Mouse (Mus musculus) cerebral cortex, adult 2 months (tissue): ENCODE results near the gene Ptgir.

ENCODE experiments used
- WGBS: fragments of 180-500 bp; shearing (Covaris S2); methylation state at CpG from one replicate; pipeline ENCODE4 v1.1.7; 2018; 5-methylcytosine and 5-hydroxymethylcytosine counted together

The Ptgir gene

DNA sequence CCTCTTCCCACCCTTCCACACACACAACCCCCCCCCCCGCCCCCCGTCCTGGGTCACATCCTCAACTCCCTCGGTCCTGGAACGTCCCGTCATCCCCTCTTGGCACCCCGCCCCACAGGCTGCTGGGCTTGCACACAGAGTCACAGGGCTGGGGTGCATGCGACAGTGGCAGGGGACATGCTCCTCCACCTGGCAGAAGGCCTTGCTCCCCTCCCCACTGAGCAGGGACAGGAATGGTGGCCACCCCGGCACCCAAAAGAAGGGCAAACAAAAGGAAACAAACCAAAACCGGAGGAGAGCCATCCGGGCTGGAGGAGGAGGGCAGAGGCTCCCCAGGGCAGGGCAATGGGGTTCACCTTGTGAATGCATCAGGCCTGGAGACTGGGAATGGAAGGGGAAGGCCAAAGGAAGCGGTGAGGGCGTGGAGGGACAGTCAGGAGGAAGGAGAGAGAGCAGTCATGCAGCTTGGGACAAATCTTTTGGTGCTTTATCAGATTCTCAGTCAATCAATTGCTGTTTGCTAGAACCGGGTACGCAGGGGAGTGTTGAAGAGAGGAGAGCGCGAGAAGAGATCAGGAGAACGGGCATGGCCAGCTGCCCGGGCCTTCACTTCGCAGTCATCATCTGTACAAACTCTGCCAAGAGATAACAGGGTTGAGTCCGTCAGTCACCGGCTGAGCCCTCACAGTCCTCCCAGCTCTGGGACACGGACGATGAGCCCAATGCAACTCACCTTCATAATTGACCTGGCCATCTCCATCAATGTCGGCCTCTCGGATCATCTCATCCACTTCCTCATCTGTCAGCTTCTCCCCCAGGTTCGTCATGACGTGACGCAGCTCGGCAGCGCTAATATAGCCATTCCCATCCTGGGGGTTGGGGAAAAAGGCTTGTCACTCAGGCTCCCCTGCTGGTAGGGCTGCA lies 10.3 kb downstream of the Ptgir start:
- 59% methylated on average over 30 of the region's 30 CpGs for WGBS

DNA sequence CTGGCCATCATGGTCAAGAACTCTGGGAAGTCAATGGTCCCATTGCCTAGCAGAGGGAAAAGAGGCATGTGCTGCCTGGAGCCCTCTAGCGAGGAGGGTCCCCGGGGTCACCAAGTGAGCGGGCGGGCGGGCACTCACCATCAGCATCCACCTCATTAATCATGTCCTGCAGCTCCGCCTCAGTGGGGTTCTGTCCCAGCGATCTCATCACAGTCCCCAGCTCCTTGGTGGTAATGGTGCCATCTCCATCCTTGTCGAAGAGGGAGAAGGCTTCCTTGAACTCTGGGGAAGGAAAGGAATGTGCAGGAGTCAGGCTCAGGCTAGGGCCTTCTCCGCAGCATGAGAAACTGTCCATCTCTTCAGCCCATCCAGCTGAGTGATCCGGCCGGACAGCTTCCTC lies 11.2 kb downstream of the Ptgir start:
- WGBS, result 80% methylated on average over 11 of the region's 11 CpGs

DNA sequence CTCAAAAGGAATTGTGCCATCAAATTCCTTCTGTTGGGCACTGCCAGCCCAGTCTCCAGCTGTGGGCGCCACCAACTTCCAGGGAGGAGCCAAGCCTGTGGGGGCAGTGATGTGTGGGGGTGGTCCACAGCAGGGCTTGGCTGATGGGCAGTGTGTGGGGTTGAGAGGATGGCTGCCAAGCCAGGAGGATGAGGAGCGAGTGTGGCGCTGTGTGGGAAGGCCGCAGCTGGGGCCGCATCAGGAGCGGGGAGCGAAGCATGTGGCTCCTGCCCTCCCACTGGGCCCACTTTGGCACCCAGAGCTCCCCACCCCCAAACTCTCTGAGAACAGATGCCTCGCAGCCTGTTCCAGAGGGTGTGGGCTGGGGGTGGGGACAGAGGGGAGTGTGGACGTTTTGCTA lies 11.7 kb downstream of the Ptgir start:
- 27% methylated on average over 9 of the region's 9 CpGs for WGBS

DNA sequence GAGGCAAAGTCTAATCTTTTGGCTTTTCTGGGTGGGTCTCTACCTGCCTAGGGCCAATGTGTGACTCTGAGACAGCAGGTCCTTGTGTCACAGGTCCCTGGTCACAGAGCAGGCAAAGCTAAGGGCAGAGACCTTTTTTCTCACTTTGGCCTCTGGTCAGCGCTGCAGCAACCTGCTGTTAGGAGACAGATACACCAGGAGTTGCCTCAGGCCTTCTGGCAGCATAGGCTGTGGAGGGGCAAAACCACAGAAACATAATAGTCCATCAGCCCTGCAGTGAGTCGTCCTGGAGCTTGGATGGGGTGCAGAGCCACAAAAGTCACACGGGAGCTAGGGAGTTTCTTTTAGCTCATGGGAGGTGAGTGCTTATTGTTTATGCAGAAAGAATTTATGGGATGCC lies 12.4 kb downstream of the Ptgir start:
- 53% methylated on average over 3 of the region's 3 CpGs for WGBS

DNA sequence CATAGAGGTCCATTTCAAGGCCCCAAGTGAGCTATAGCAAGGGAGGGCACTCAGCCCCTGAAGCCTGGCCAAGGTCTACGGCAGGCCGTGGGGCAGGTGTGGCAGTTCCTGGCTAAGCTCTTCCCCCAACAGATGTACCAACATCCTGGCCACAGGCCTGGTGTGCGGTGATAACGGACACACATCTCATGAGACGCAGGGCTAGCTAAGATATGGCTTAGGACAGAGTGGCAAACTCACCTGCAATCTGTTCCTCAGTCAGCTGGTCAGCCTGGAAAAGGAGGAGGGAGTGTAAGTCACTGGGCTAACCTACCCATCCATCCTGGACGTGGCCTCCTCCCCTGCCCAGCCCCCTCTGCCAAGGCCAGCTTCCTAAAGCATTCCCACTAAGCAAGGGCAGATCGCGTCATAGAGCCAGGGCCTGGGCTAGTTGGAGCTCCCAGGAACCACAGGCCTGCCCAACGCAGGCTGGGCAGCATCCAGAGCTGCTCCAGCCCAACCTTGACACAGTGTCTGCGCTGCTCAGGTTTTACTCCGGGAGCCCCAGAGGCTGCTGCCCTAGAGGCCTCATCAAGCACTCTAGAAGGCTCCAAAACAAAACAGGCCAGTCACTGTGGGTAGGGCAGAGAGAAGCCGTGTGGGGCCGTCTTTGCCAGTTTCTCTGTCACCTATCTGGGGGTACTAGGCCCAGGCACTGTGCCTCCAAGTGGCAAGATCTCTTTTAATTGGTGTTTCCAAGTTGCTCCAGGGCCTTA lies 13.3 kb downstream of the Ptgir start:
- WGBS, result 30% methylated on average over 13 of the region's 13 CpGs

DNA sequence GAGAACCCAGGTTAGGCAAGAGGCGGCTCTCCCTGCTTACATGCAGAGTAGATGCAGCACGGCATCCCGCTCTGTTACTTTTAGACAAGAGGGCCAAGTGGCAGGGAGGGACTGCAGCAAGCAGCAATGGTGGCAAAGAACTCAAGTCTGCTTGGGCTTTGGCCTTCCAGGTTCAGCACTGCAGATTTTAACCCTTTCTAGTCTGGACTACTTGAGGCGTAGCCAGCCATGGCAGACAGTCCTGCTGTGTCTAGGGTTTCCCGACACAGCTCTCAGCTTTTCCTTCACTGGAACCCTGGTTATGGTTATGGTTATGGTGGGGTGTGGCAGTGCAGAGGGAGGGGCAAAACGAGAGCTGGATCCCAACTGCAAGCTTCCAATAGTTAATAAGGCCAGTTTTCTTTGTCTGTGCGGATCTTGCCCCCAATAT lies 13.9 kb downstream of the Ptgir start:
- 25% methylated on average over 7 of the region's 7 CpGs for WGBS

DNA sequence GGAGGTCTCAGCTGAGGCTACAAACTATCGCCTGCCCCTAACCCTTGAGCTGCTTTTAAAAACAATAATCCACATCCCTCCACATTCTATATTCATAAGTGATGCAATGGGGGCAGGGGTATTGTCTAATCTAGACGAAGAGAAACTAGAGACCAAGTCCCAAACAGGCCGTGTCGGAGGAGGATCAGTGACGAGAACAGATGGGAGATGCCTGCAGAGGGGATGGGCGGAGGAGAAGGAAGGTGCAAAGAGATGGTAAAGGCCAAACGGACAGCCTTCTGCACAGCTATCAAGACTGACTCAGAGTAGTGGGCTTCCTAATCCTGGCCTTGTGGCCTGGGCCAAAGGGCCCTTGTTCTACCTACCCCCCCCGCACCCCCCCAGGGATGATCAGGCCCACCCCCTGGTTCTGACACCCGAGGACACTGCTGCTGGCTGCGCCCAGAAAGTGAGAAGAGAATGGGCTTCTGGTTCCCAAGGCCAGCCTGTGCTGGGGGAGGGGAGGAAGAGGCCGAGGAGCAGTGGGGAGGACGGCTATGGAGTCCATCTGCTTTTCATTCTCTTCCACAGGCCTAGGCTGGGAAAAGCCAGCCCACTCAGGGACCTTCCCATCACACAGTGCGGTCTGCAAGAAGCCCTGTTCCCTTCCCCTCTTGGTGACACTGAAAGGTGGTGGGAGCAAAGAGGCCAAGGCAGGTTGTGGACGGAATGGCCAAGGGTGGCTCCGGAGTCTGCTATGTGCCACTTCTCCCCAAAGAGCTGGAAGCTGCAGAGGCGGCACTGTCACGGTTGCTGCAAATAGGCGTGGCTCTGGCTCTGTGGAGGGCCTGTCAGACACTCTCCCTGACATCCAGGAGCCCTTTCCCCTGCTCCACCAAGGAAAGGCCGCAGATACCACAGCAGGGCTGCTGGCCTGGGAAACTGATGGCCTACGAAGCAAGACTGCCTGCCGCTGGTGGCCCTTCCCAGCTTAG lies 14.8 kb downstream of the Ptgir start:
- 24% methylated on average over 21 of the region's 21 CpGs for WGBS

DNA sequence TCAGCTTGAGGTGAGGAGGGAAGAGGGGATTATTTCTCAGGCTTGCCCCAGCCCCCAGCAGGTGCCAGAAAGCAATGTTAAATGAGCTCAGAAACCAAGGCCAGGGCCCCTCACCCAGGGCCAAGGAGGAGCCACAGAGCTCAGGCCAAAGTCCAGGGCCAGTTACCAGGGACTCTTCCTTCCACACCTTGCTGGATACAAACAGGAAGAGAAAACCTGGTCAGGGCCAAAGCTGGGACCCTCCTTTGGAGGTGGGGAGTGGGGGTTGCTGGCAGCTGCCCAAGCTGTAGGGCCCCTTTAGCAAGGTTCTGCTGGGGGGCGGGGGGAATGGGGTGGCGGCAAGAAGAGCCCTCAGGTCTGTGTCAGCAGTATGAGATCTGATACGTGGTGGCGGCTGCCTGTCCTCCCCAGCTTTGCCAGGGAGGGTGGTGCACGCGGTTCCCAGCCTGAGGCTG lies 15.6 kb downstream of the Ptgir start:
- 12% methylated on average over 6 of the region's 6 CpGs for WGBS

DNA sequence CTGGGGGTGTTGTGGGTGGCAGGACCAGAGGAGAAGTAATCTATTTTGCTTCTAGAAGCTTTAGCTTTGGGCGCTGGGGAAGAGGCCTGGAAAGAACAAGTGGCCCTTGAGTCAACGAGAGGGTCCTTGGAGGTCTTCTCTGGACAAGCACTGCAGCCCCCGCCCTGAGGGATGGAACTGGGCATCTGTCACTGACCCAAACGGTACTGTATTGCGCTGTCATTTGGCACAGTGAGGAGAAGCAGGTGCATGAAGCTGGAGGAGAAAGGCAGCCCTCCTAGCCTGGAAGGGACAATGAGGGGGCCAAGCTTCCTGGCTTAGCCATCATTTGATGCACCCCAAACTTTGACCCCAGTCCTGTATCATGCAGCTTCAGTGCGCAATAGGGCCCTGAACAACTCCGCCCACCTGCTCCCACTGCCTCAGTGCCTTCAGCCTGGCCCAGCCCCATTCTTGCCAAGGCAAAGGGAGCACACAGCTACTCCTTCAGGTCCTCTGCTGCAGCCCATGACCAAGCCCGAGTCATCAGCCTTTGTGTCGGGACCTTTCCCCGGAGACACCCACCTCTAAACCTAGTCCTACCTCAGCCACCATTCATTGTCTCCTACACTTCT lies 16.2 kb downstream of the Ptgir start:
- 10% methylated on average over 10 of the region's 10 CpGs for WGBS

DNA sequence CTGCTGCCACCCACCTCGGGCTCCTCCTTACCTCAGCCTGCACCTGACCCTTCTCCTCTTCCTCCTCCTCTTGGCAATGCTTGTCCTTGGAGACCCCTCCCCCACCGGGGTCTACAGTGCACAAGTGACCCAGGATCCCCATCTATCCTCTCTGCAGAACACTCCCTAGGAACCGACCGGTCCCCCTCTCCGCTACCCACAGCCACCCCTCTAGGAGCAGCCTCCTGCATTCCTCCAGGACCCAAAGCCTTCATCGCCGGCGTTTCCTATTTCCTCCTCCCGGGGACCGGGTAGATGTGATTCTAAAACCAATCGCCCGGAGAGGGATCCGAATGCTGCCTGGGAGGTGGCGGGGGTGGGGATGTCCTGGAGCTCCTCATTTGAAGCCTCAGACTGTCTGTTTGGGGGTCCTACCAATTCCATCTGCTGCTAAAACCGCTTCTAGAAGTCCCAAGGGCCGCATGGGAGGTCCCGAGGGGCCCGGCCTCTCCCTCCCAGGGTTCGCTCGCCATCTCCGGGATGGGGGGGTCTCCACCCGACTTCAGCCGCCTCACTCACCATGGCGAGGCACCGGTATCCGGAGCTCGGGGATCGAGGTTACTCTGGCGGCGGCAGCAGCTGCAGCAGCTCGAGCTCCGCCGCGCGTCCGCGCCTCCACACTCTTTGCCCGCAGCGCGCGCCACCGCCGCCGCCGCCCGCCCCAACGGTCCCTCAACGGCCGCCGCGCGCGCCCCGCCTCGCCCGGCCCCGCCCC lies 17.2 kb downstream of the Ptgir start:
- WGBS, result under 1% methylated on average over 47 of the region's 57 CpGs

DNA sequence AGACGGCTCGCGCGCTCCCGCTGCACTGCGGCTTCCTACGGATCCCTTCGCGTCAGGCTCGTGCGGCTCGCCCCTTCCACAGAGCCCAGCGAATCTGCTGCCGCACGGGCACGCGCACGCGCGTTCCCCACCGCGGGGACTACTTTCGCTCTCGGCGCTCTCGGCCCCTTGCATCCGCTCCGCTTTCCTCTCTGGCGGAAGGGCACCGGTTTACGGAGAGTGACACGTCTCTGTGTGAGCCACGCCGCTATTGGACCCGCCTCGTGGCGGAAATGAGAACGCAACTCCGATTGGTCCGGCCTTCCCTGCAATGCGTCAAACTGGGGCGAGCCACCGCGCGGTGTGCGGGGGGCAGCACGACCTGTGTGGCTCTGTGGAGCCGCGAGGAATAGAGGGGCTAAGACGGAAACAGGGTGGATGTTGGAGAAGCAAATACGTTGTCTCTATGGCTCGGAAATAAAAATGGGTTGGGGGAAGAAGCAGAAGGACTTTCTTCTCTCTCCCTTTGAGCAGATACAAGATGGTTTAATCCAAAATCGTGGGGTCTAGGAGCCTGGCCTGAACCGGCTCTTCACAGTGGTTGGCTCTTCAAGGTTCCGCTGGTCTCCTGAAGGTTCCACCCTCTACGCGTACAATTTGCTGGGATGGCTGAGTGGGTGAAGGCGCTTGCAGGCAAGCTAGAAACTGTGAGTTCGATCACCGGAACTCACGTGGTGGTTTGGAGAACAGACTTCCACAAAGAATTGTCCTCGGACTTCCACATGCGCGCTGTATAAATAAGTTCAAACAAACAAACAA lies 17.9 kb downstream of the Ptgir start, which contains the start of gene Calm3:
TSS of gene Calm3 (minus strand) at position 78 of the 798 bp plus-strand sequence.
- 1% methylated on average over 64 of the region's 64 CpGs for WGBS

DNA sequence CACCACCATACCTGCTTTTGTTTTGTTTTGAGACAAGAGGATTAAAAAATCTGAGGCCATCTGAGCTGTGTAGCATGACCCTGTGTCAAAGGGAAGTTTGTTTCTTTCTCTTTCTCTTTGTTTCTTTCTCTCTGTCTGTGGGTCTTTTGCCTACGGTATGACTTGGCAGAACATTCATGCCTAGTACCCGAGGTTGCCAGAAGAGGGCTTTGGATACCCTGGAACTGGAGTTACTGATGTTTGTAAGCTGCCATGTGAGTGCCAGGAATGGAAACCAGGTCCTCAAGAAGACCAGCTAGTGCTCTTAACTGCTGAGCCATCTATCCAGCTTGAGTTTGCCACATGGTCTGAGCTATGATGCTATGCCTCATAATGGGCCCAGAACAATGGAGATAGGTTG lies 22.1 kb downstream of the Ptgir start:
- 31% methylated on average over 2 of the region's 2 CpGs for WGBS

DNA sequence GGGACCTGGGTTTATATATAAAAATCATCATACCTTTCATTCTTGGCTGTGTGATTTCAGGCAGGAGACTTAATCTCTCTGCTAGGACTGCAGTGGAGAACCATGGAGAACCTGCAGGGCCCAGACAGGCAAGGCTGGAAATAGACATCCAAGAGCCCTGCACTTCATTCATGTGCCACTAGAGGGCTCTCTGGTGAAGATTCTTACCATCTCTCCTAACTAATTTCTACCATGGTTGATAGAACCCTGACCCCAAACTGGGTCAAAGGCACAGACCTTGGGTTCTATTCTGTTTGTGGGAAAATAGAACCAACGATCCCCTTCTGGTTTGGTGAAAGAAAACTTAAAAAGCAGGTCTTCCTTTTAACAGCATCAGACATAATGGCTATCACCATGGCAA lies 24.6 kb downstream of the Ptgir start:
- 0% methylated on average over 1 of the region's 1 CpGs for WGBS

DNA sequence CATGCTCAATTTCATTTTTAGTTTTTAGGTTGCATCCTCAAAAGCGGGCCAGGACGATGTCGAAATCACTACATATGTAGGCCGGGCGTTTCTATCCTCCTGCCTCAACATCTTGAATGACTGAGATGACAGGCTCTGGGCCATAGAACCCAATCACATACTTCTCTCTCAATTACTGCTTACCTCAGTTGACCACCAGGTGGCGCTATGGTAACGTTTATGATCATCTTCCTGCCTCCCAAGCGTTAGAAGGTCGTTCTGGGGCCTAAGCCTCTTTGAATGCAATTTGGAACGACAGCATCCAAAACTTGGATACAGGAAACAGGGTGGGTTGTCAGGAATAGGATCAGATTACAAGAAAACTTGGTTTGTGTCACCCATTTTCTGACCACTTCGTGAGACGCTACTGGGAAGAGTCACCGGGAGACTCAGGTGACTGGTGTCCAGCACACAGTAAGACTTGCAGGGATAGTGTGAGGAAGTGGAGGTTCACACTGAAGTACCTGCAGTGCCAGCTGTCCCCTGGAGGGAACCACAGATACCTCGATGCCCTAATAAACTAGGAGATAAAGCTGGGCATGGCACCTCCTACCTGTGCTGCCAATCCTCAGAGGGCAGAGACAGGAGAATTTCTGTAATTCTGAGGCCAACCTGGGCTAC lies 25.8 kb downstream of the Ptgir start:
- WGBS, result 15% methylated on average over 14 of the region's 14 CpGs

DNA sequence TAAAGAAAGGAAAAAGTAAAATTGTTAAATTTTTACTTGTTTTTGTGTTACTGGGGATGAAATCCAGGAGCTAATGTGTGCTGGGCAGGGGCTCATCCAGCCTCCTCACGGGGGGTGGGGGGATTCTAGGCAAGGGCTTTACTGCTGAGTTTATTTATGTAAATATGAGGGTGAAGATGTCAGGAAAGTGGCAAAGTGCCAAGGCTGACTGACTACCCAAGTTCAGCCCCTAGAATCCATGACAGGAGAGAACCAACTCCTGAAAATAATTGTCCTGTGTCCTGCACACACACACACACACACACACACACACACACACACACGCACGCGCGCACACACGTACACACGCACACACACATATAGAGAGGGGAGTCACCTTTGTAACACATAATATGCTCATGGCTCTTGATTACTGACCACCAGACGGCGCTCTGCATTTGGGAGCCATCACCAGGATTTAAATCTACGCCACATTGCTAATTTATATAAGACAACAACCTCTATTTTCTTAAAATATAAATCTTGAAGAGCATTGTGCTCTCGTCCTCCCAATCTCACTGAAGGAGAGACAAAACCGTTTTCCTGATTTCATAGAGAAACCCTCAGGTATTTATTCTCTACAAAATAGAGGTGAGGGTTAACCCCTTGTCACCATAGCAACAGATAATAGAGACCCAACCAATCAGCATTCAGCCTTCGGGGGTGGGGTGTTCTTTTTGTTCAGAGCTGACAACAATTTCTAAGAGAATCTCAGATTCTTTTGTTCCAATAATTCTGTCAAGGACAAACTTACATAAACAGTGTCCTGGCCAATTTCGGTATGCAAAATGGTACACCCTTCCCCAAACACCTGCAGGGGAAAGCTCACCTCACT lies 26.7 kb downstream of the Ptgir start:
- 22% methylated on average over 14 of the region's 14 CpGs for WGBS

DNA sequence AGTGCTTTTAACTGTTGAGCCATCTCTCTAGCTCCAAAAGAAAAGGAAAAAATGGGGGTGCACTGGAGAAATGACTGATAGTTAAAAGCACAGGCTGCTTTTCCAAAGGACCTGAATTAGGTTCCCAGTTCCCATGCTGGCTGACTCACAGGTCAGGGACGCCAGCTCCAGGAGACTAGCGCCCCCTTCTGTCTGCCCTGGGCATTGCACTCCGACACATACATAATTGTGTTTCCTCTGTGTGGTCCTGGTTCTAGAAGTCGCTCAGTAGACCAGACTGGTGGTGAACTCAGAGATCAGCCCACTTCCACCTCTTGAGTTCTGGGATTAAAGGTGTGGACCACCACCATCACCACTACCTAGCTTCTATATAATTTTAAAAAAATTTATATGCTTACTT lies 31.0 kb downstream of the Ptgir start:
- WGBS, result 50% methylated on average over 4 of the region's 4 CpGs

DNA sequence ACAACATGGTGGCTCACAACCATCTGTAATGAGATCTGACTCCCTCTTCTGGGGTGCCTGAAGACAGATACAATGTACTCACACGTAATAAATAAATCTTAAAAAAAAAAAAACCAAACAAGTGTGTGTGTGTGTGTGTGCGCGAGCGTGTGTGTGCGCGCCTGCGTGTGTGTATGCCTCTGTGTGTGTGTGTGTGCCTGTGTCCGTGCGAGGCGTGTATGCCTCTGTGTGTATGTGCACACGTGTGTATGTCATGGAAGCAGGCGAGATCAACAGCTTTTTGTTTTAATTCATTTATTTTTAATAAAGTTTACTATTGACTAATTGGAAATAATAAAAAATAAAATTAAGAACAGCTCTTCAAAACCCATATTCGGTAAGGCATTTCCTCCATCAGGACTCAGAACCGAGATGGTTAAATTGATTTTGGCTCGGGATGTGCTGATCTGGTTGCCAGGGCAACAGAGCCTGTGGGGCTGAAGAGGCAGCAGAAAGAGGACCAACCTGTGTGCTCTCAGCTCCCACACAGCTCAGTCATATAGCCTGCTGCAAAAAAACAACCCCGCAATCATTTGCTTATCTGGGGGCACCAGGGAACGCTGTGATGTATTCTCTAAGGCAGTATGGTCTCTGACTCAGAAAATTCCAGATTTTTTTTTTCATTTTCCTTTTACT lies 32.0 kb downstream of the Ptgir start:
- 50% methylated on average over 17 of the region's 17 CpGs for WGBS
